Mouse (Mus musculus) erythroblast, embryonic 14.5 days (primary cell): Measurements from ENCODE around the gene Tmprss11c.

Experiments
- GATA1 ChIP-seq: IDR thresholded peaks from 2 replicates; pipeline ENCODE4 v1.6.1; 2012; ENCODE audit warnings: low read length, inconsistent platforms, mixed read lengths
- TAL1 ChIP-seq: IDR thresholded peaks from 3 replicates; pipeline ENCODE4 v1.6.1; 2012; ENCODE audit warnings: low read length, inconsistent platforms, mixed read lengths

DNA sequence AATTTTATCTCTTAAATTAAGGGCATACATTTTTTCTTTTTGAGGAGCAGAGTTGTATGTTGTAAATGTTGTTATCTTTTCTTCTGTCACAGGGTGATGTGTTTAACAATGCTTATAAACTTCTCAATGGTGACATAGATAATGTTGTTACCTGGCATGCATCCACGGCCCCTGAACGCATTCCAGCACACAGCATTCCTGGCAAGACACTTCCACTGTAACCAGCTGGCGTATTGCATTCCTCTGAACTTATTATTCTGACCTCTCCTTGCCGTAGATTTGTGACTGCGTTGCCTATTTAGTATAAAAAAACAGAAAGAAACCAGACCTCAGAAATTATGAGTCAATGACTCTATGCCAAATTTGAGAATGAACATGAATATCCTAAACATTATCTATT lies 17.0 kb upstream of the Tmprss11c start:
- no peak for TF ChIP-seq TAL1
- TF ChIP-seq GATA1, result no peak
